Mouse (Mus musculus) embryonic facial prominence, embryonic 13.5 days (tissue): Measurements from ENCODE around the gene Strn. TPM values are rescaled to one million over a fixed set of nuclear protein-coding genes. Genes with fewer than 3 reads are reported as not detected.
A peak's percentile ranks its signal among the peaks of the same experiment; 100 is the strongest.

Experiments
- ATAC-seq: fragments of 200-750 bp; cut with Nextera tagmentation; 2 replicates; pipeline ENCODE4 v1.8.0; 2017; ENCODE audit warnings: low read depth; ENCODE audit not compliant: insufficient number of reproducible peaks, insufficient read depth, low FRiP score, low TSS enrichment
- H3K27ac ChIP-seq: fragments of 300-500 bp; sonication (generic); 2 replicates; pipeline ENCODE4 v1.5.1; 2015; ENCODE audit warnings: moderate library complexity, mild to moderate bottlenecking, inconsistent platforms
- H3K27me3 ChIP-seq: fragments of 300-500 bp; sonication (generic); 2 replicates; pipeline ENCODE4 v1.6.1; 2015; ENCODE audit warnings: mild to moderate bottlenecking, inconsistent platforms
- H3K36me3 ChIP-seq: fragments of 300-500 bp; sonication (generic); 2 replicates; pipeline ENCODE4 v1.6.1; 2015; ENCODE audit warnings: mild to moderate bottlenecking, inconsistent platforms
- H3K4me1 ChIP-seq: fragments of 300-500 bp; sonication (generic); 2 replicates; pipeline ENCODE4 v1.6.1; 2015; ENCODE audit warnings: inconsistent platforms
- H3K4me2 ChIP-seq: fragments of 300-500 bp; sonication (generic); 2 replicates; pipeline ENCODE4 v1.6.1; 2015; ENCODE audit warnings: moderate library complexity, mild to moderate bottlenecking, inconsistent platforms
- H3K4me3 ChIP-seq: fragments of 300-500 bp; sonication (generic); 2 replicates; pipeline ENCODE4 v1.5.1; 2015; ENCODE audit warnings: mild to moderate bottlenecking, inconsistent platforms
- H3K9ac ChIP-seq: fragments of 300-500 bp; sonication (generic); 2 replicates; pipeline ENCODE4 v1.6.1; 2015; ENCODE audit warnings: mild to moderate bottlenecking, inconsistent platforms
- H3K9me3 ChIP-seq: fragments of 300-500 bp; sonication (generic); 2 replicates; pipeline ENCODE4 v1.6.1; 2016; ENCODE audit warnings: inconsistent platforms
- WGBS: fragments of 180-500 bp; shearing (Covaris S2); methylation state at CpG from one replicate; pipeline ENCODE4 v1.1.7; 2015; ENCODE audit warnings: mixed read lengths; 5-methylcytosine and 5-hydroxymethylcytosine counted together
- polyA plus RNA-seq: library from polyadenylated mRNA; unstranded; fragments of >200 nt; fragmentation: Nextera tagmentation; extraction: Ambion mirVana; gene quantifications from 2 replicates; pipeline ENCODE4 v1.2.1, GENCODE M21; 2015

Strn gene
- polyA plus RNA-seq, 1 experiment from 2014 or later: 5.2 TPM

DNA sequence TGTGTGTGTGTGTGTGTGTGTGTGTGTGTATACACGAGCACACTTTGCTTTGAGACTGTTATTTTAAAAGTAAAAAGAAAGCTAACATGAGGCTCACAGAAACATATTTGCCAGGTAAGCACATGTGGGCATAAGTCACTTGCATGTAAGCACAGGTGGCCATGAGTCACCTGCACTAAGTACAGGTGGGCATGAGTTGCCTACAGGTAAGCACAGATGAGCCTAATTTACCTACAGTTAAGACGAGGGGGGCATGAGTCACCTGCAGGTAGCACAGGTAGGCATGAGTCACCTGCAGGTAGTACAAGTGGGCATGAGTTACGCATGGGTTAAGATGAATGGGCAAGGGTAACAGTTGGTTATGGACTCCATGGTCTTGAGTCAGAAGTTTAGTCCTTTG lies 121.9 kb downstream of the Strn start:
- 81% methylated on average over 3 of the region's 3 CpGs for WGBS
- no peak for ATAC-seq
- Histone ChIP-seq H3K4me3 (no peak overlapping the region), H3K27ac (no peak overlapping the region), H3K4me2 (no peak overlapping the region), H3K27me3 (no peaks in the 10 kb centered on the region), H3K9me3 (no peaks in the 10 kb centered on the region), H3K36me3 (no peaks in the 10 kb centered on the region), H3K4me1 (no peaks in the 10 kb centered on the region), H3K9ac (no peak overlapping the region)

DNA sequence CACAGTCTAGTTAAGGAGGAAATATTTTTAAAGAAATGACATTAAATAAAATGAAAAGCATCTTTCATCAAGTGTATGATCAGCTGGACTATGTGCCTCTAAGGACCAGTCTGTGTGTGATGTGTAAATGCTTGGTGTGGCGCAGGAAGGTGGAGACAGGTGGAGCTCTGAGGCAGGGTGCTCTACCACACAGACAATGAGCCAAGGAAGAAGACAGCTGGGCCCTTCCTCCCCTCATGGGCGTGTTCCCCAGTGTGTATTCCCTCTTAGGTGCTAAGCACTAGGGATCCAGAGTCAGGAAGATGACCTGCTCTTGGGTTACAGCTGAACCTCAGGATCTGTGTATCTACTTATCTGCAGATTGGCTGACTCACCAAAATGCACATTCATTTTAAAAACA lies 122.5 kb downstream of the Strn start:
- H3K36me3 ChIP-seq: no peaks in the 10 kb centered on the region
- no peak overlapping the region for H3K4me2 ChIP-seq
- no peaks in the 10 kb centered on the region for H3K4me1 ChIP-seq
- H3K9ac ChIP-seq: no peak overlapping the region
- no peaks in the 10 kb centered on the region for H3K27me3 ChIP-seq
- 81% methylated on average over 2 of the region's 2 CpGs for WGBS
- H3K27ac ChIP-seq: no peak overlapping the region
- no peak for ATAC-seq
- H3K4me3 ChIP-seq: no peak overlapping the region
- H3K9me3 ChIP-seq: no peaks in the 10 kb centered on the region

DNA sequence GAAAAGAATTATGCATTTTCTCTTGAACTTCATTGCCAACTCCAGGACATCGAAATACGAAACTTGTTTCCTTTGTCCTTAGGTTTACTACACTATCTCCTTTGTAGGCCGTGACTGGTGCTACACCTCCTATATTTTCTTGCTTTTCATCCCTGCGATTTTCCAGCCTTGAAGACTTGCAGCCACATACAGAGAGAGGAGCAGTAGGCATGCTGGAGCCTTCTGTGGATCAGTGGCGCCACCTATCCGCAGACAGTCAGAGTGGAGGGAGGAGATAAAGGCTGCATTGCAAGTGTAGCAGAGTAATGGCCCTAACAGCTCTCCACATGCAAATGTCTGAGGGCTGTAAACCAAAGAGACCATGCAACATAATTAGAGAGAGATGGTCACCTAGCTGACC lies 125.9 kb downstream of the Strn start:
- Histone ChIP-seq H3K27ac (no peak overlapping the region), H3K9me3 (no peaks in the 10 kb centered on the region), H3K36me3 (no peaks in the 10 kb centered on the region), H3K27me3 (no peaks in the 10 kb centered on the region), H3K4me1 (no peaks in the 10 kb centered on the region), H3K4me3 (no peak overlapping the region), H3K4me2 (no peak overlapping the region), H3K9ac (no peak overlapping the region)
- 75% methylated on average over 6 of the region's 6 CpGs for WGBS
- ATAC-seq: no peak

DNA sequence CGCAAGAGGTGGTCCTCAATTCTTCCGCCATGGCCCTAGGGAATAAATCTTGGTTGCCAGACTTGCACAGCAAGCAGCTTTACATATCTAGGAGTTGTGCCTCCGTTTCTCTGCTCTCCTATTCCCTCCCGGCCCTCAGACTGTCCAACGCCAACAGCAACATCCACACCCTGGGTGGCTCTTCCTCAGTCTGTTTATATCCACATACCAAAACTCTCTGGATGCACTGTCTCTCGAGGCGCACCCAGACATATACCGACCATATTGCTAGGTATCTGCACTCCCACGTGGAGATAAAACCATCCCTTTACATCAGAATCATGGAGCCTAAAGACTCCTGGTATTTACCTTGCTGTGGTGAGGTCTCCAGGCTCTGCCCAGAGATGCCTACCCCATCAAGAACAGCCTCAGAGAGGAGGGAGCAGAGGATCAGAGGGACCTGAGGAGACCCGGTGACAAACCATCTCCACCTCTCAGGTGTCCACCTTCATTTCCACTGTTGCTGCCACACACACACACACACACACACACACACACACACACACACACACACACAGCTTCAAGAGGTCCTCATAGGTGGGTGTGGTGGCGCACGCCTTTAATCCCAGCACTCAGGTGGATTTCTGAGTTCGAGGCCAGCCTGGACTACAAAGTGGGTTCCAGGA lies 127.7 kb downstream of the Strn start:
- Histone ChIP-seq H3K9me3 (no peaks in the 10 kb centered on the region), H3K36me3 (no peaks in the 10 kb centered on the region), H3K9ac (no peak overlapping the region), H3K4me2 (no peak overlapping the region), H3K4me1 (no peaks in the 10 kb centered on the region), H3K27ac (no peak overlapping the region), H3K4me3 (no peak overlapping the region), H3K27me3 (no peaks in the 10 kb centered on the region)
- no peak for ATAC-seq
- WGBS: 88% methylated on average over 13 of the region's 13 CpGs

DNA sequence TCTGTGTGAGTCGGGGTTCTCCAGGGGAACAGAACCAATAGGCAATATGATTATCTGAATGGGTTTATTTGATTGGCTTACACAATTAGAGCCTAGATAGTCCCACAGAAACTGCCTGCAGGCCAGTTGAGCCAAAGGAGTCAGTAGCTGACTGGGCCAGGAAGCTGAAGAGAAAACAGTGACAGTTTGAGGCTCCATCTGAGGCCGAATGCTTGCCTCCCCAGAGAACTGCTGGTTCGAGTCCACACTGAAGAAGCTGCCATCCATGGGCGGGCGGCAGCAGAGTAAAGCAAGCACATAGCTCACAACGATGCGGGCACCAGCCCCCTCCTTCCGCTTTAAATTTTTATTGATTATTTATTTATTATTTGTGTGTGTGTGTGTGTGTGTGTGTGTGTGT lies 128.3 kb downstream of the Strn start:
- H3K27me3 ChIP-seq: no peaks in the 10 kb centered on the region
- no peak overlapping the region for H3K27ac ChIP-seq
- no peak overlapping the region for H3K4me3 ChIP-seq
- H3K9me3 ChIP-seq: no peaks in the 10 kb centered on the region
- H3K4me1 ChIP-seq: no peaks in the 10 kb centered on the region
- WGBS: 73% methylated on average over 8 of the region's 8 CpGs
- H3K9ac ChIP-seq: no peak overlapping the region
- no peaks in the 10 kb centered on the region for H3K36me3 ChIP-seq
- H3K4me2 ChIP-seq: no peak overlapping the region
- no peak for ATAC-seq

DNA sequence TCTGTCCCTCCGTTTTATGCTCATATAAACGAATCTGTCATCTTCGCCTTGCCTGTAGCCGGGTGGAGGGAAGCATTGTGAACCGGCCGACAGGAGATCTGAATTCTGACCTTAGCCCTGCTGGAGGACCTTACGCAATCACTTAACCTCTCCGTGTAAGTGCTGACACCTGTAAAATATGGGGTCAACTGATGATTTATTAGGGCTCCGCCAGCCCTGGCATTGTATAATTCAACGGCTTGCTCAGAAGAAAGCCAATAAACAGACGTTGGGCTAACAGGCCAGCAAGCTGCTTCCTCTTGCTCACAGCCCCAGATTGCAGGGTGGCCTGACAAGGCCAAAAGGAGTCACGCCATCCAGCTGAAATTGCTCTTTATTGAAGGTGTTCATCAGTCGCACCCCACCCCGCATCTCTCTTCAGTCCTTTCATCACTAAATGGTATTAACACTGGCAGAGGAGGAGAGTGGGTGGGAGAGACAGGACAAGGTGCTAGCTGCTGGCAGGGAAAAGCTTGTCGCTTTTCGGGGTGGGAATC lies 128.8 kb downstream of the Strn start:
- Histone ChIP-seq H3K36me3 (no peaks in the 10 kb centered on the region), H3K9me3 (no peaks in the 10 kb centered on the region), H3K4me1 (no peaks in the 10 kb centered on the region), H3K4me2 (no peak overlapping the region), H3K27me3 (no peaks in the 10 kb centered on the region), H3K4me3 (no peak overlapping the region), H3K9ac (no peak overlapping the region), H3K27ac (no peak overlapping the region)
- no peak for ATAC-seq
- 59% methylated on average over 16 of the region's 16 CpGs for WGBS

DNA sequence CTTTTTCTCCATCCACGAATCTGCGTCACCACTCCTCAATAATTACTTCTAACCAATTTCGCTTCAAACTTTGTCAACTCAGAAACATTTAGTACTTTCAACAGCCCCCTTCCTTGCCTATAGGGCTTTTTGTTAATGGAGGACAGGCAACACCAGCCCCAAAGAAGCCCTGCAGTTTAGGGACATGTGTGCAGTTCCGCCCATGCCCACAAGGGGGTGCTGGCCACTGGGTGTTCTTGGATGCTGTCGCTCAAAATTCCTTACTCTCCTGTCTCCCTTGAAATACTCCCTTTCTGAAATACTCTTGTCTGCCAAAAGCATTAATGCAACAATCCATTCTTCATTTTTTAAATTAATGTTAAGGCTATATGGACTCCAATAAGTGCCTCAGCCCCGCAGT lies 132.6 kb downstream of the Strn start:
- ATAC-seq: no peak
- Histone ChIP-seq H3K9me3 (no peaks in the 10 kb centered on the region), H3K27me3 (no peaks in the 10 kb centered on the region), H3K27ac (no peak overlapping the region), H3K36me3 (no peaks in the 10 kb centered on the region), H3K4me2 (no peak overlapping the region), H3K9ac (no peak overlapping the region), H3K4me1 (no peaks in the 10 kb centered on the region), H3K4me3 (no peak overlapping the region)
- WGBS: 69% methylated on average over 6 of the region's 6 CpGs

DNA sequence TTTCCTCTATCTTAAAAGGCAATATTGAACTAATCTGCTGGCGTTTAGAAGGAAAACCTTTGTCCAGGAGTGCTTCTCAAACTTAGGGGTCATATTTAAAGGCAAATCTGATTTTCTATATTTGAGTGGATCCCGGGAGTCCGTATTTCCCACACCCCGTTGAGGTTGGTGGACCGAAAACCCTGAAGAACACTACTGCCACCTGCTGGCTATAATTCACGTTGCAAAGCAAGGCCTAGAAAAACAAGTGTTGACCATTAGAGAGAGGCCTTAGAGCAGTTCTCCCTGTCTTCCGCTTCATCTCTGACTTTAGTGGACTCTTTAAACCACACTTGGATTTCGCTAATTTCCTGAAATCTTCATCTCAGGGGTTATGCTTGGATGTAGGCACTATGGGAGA lies 133.1 kb downstream of the Strn start:
- Histone ChIP-seq H3K9ac (no peak overlapping the region), H3K9me3 (no peaks in the 10 kb centered on the region), H3K4me3 (no peak overlapping the region), H3K36me3 (no peaks in the 10 kb centered on the region), H3K27me3 (no peaks in the 10 kb centered on the region), H3K4me2 (0 out of 2 replicates have a peak overlapping the region, but pooled peaks have one; percentile 20), H3K4me1 (no peaks in the 10 kb centered on the region), H3K27ac (no peak overlapping the region)
- no peak for ATAC-seq
- 23% methylated on average over 8 of the region's 8 CpGs for WGBS

DNA sequence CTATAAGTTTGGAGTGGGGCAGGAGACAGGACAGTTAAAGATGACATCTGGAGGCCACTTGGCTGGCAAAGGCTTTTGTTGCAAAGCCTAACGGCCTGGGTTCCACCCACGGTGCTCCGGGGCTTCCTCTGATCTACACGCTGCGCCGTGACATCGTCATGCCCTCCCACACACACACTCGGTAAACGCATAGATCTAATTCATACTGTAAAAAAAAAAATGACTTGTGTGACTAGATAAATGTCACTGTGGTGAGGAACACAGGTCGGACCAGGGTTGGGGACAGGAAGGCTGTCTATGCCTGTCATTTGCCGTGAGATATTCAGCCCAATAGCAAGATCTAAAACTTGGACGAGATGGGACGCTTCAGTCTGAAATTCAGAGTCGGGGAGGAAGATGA lies 134.7 kb downstream of the Strn start:
- Histone ChIP-seq H3K9ac (no peak overlapping the region), H3K4me2 (no peak overlapping the region), H3K27me3 (no peaks in the 10 kb centered on the region), H3K4me1 (no peaks in the 10 kb centered on the region), H3K4me3 (no peak overlapping the region), H3K36me3 (no peaks in the 10 kb centered on the region), H3K9me3 (no peaks in the 10 kb centered on the region), H3K27ac (no peak overlapping the region)
- ATAC-seq: no peak
- WGBS: 81% methylated on average over 14 of the region's 14 CpGs

DNA sequence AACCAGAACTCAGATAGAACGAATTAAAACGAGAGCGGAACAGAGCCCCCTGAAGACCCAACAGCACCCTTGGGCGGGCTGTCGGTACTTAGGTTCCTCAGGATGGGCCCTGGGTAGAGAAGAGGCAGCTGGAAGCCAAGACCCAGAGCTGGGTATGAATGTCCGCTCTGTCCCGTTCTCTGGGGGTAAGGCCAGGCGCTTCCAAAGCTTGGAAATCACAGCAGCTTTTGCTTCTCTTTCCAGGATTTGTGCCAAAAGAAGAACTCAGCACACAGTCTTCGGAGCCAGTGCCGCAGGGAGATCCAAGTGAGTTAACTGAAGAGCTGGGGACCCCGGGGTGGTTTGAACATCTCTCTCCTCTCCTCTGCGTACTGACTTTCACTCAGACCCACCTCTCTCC lies 135.4 kb downstream of the Strn start:
- ATAC-seq: no peak
- Histone ChIP-seq H3K4me1 (no peaks in the 10 kb centered on the region), H3K4me2 (no peak overlapping the region), H3K27me3 (no peaks in the 10 kb centered on the region), H3K9ac (no peak overlapping the region), H3K9me3 (no peaks in the 10 kb centered on the region), H3K36me3 (no peaks in the 10 kb centered on the region), H3K27ac (no peak overlapping the region), H3K4me3 (no peak overlapping the region)
- WGBS: 87% methylated on average over 12 of the region's 12 CpGs

DNA sequence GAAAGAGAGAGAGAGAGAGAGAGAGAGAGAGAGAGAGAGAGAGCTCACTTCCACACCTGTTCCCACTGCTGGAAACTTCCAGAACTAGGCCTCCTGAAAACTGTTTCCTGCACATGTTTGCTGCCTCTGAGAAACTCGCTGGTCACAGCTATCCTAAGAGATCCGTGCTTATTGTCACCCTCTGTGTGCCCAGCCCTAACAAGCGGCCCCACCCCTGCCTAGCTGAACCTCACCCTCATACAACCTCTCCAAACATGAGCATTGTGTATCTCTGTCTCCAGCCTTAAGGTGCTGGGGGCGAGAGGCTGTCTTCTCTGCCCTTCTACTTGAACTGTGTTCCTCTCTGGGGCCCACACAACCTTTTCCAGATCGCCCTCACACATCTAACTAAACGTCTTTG lies 136.0 kb downstream of the Strn start:
- Histone ChIP-seq H3K4me3 (no peak overlapping the region), H3K4me2 (no peak overlapping the region), H3K27me3 (no peaks in the 10 kb centered on the region), H3K27ac (no peak overlapping the region), H3K4me1 (no peaks in the 10 kb centered on the region), H3K9ac (no peak overlapping the region), H3K9me3 (no peaks in the 10 kb centered on the region), H3K36me3 (no peaks in the 10 kb centered on the region)
- ATAC-seq: no peak
- 69% methylated on average over 6 of the region's 6 CpGs for WGBS
